Mouse (Mus musculus): ENCODE data around the gene Hoxd4.

The Hoxd4 gene

DNA sequence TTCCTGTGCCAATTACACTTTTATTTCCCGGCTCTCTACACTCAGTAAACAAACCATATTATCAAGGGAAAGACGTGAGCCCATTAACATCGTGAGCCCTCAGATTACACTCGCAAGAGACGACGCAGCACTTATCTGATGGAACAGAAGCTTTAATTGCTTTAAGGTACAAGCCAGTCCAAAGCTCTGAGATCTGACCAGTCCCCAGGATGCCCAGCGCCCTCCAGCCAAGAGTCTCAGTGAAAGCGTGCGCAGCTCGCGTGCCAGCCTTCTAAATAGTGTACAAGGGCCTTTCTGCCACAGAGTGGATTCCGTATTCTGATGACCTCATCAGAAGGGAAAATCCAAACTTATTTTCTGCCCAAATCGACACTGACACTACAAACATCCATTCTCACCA is 50.2 kb downstream of the Hoxd4 start:
- in situ Hi-C loops (cut with MboI; ENCODE audit: low sequenced_read_pairs), result no loop called here

DNA sequence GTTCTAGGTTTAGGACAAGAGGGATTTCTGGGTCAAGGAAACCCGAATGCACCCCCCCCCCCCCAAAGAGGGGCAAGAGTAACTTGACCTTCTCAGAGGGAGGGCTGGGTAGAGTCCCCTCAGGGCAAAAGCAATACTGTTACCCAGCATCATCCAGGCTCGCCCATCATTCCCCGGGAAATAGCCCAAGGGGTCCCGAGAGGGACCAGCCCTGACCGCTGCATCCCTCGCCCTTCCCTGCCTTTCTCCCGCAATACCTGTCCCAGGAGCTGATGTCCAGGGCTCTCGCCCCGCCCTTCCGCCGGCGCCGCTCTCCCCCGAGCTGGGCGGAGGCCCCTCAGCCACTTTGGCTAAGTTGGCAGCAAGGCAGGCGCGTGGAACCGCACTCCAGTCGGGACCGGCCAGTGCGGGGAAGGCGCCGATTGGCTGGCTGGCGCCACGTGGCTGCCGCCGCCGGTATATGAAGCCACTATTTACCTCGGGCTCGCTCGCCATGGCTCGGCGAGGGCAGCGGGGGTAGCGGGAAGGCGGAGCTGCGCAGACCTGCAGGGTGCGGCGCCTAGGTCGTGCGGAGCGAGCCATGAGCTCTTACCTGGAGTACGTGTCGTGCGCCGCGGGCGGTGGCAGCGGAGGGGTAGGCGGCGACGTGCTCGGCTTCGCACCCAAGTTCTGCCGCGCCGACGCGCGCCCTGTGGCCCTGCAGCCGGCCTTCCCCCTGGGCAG is 51.0 kb downstream of the Hoxd4 start, which contains the start of gene Hoxd1:
Hoxd1 (plus strand) TSS at position 459 of the 723 bp plus-strand sequence.
- in situ Hi-C loops (cut with MboI; ENCODE audit: low sequenced_read_pairs), result no loop called here

DNA sequence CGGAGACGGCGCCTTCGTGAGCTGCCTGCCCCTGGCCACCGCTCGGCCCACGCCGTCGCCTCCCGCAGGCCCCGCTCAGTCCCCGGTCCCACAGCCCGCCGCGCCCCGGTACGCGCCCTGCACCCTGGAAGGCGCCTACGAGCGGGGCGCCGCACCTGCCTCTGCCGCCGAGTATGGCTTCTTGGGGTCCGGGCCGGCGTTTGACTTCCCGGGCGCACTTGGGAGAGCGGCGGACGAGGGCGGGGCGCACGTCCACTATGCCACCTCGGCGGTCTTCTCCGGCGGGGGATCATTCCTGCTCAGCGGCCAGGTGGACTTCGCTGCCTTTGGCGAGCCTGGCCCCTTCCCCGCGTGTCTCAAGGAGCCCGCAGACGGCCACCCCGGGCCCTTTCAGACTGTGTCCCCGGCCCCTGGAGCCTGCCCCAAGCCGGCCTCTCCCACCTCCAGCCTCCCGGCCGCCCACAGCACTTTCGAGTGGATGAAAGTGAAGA is 51.6 kb downstream of the Hoxd4 start:
- in situ Hi-C loops (cut with MboI; ENCODE audit: low sequenced_read_pairs), result no loop called here

DNA sequence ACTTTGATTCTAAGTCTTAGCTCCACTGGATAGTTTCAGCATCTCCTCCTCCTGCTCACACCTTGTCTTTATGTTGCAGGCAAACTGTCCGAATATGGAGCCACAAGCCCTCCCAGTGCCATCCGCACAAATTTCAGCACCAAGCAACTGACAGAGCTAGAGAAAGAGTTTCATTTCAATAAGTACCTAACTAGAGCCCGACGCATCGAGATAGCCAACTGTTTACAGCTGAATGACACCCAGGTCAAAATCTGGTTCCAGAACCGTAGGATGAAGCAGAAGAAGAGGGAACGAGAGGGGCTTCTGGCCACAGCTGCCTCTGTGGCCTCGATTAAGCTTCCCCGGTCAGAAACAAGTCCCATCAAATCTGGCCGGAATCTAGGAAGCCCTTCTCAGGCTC is 52.2 kb downstream of the Hoxd4 start:
- in situ Hi-C loops (cut with MboI; ENCODE audit: low sequenced_read_pairs), result no loop called here

DNA sequence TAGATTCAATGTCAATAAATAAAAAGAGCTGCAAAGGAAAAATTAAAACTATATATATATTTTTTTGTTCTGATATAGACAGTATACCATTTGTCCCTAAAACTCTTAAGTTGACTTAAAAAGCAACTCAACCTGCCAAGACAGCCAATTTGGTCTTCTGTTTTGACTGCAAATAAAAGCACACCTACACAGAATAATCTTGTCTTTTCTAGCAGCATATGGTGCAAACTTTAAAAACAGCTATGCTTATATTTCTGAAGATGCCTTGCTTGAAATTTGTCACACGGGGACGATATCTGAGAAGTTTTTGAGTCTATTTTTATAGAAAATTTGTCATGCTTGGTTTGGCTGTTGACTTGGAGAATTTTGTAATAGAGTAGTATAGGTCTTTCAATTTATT is 62.6 kb downstream of the Hoxd4 start:
- in situ Hi-C loops (cut with MboI; ENCODE audit: low sequenced_read_pairs), result no loop called here

DNA sequence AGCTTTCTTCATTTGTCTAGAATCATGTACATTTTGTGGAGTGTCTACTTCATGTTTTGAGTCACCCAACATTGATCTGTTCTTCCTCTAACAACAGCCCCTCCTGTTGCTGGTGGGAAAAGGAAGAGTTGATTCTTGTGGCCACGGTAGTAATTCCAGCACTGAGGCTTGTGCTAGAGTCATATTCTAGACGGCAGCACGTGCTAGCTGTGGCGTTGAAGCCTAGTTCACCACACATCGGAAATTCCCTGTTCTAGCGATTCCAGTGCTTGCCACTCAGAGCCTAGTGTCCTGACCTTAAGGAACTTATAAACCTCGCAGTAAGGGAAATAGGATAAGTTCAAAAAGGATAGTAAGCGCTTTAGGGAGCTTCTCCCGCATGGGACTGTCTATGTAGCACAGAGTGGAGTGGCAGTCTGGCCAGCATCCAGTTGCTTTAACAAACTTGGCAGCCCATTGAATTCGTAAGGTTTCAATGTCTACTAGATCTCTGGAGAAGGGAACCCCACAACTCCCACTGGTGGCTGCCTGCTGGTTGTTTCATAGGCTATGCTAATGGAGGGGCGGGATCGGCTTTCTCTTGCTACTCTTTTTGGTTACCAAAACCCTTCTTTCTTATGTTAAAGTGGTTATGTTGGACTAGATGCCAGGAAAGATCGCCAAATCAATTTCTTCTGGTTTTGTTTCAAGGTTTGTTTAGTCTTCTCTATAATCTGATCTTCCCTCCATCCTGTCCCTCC is 66.0 kb downstream of the Hoxd4 start:
- in situ Hi-C loops (cut with MboI; ENCODE audit: low sequenced_read_pairs), result no loop called here

All from CH12F3 (cell line).